Mouse (Mus musculus) A20 (cell line): ENCODE measurements around the gene Thsd4.

Source experiments
- DNase-seq: peaks from one replicate; pipeline ENCODE4 v3.0.0-alpha.2; 2011; ENCODE audit warnings: low read depth, low spot score

Thsd4 gene

DNA sequence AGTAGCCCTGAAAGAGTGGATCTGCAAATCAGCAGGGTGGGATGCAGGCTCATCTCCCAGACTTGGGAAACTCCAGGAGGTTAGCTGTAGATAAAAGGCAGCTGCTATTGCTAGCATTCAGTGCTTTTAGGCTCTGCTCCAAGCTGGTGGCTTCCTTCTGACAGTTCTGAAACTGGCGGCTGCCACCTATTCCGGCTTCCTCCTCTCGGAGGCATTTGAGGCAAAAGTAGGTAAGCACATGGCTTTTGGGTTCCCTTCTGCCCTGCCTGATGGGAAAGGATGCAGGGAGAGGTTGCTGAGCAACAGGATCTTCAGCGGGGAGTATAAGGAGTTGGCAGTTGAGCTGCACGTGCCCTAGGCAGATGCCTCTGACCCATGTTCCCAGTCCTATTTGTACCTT lies 65.2 kb downstream of the Thsd4 start:
- no peak for DNase-seq

DNA sequence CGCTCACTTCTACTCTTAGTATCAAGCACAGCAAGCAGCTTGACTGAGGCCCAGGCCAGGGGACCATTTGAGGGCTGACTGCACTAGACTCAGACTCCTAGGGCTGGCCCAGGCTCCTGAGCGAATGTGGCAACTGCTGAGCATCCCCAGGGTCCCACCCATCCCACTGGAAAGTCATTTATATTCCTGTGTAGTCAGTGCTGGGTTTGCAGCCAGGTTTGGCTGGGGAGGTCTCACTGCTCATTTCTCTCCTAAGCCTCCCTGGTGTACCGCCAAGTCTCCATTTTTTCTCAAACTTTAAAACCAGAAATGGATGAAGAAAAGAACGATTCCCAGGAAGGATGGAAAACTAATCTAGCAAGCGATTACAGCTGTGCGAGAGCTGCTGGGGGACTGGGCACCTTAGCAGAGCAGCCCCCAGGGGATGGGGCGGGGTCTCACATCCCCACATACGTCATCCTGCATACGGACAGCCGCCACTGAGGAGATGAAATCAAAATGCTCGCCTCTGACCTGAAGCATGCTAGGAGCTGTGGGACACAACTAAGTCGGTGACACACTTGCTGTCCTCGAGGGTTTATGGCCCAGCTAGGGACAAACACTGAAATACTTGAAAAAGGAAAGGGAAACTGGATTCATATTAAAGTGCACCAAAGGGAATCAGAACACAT lies 67.3 kb downstream of the Thsd4 start:
- DNase-seq = no peak

DNA sequence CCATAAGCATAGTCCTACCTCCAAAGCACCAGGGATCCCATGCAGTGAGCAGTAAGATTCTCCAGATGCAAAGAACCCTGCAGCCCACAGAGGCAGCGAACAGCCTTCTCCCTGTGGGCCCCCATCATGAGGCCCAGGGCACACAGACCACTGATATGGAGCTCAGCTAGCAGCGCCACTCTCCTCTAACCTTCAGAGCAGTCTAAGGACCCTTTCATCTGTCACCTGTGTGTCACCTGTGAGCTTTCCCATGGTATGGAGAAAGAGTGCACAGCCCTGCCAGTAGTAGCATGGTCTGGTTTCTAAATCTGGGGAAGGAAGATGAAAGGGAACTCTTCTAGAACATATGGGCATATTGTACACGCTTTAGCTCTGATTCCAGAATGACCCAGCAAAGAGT lies 72.3 kb downstream of the Thsd4 start:
- no peak for DNase-seq

DNA sequence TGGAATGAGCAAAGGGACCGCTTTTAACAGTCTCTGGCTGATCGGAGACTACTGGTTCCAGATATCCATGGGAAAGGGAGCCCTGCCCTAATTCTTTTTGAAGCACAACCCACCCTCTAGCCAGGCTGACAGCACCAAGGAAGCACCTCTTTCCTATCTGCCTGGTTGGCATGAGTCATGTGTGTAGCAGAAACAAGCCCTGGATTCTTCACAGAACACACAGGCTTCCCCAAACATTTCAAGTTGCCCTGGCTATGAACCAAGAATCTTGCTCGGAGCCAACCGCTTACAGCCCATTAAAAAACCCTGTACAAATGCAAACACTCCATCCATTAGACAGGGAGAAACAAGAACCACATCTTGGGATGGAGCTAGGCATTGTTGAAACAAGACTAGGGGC lies 76.0 kb downstream of the Thsd4 start:
- DNase-seq = no peak

DNA sequence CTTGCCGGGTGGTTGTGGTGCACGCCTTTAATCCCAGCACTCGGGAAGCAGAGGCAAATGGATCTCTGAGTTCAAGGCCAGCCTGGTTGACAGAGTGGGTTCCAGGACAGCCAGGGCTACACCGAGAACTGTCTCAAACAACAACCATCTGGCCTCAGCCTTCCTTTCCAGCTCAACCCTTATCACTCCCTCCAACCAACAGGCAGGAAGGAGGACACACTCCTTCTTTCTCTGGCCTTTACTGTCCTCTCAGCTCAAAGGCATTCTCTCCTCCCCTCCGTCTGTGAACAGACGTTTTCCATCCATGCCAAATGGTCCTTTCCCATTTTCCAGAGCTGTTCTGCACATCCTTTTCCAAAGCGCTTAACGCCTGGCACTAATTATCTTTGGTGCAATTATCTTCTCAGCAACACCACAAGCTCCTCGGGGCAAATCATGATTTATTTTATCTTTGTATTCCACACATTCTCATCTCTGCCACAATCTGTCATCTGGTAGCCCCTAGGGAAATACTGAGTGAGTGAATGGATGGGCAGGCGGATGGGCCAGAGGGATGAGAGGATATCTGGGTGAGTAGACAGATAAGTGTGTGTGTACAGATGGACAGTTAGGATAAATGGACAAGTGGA lies 80.5 kb downstream of the Thsd4 start:
- no peak for DNase-seq

DNA sequence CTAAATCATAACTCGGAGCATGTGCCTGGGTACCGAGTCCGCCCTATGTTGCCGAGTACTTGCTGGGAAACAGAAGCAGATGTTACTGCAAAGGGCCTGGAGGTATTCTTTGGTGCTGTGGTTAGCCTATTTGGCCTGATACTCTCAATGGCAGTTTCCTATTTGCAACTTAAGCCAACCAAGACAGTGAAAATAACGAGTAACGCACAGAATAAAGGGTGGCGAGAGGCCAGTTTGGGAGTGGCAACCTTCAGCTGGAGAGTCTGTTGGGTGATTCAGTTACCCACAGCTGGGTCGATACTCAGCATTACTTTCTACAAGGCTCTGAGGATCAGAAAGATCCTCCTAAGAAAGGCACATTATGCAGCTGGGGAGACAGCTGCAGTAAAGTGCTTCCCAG lies 81.3 kb downstream of the Thsd4 start:
- no peak for DNase-seq

DNA sequence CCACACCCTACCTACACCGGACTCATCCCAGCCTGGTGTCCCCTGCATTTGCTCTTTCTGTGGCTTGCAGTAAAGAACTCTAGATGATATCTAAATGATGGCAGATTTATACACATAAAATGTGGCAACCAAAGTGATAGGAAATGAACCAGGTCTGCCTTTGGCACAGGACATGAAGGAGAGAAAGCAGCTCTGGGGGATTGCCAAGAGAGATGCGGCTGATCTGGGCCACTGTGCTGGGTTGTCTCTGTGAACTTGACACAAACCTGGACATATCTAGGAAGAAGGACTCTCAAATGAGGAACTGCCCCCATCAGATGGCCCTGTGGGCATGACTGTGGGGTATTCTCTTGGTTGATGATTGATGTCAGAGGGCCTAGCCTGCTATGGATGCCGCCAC lies 85.6 kb downstream of the Thsd4 start:
- no peak for DNase-seq

DNA sequence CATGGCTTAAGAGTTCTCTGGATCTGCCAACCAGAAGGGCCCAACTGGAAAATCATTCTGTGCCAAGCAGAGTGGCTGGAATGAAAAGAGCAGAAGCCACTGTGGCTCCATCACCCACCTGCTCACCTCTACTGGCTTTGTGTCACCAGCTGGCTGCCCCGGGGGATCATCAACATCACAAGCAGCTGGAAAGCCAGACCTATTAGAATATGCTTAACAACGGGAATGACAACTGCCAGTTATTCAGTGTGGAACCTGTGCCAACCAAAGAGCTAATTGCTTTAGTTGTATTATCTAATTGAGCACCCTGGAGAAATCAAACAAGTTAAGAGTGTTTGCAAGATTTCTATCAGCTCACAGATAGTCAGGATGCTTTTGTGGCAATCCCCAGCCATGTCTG lies 87.8 kb downstream of the Thsd4 start:
- DNase-seq = no peak

DNA sequence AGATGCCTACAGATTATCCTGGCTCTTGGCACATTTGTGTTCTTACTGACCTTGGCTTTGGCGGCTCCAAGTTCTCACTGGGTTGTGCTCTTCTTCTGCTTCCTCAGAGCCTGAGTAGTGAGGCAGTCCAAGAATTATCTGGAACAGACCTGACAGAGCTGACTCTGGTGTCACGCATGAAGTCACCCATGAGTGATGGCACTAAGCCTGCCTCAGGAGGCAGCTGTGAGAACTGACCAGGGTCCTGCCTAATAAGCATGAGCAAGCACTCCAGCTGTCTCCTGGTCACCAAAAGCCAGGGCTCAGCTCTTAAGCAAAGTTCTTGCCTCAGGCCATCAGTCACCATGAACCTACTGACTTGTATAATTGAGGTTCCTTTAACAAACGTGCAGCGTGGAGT lies 89.9 kb downstream of the Thsd4 start:
- DNase-seq = peak; percentile 8

DNA sequence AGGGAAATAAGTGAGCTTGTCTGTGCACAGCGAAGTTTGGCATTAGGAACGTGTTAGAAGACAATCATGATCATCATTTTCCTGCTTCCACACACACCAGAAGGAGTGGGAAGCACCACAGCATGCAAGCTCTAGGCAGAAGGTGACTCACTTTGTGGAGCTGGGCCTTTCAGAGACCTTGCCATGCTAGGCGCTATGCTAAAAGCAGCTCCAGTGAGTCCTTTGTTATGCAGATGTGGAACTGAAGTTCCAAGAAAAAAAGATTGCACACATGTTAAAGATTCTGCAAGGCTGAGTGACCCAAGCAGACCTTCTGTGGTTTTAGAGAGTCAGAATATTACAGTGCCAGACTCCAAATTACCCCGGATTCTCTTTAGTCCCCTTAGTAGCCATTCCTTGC lies 91.8 kb downstream of the Thsd4 start:
- no peak for DNase-seq

DNA sequence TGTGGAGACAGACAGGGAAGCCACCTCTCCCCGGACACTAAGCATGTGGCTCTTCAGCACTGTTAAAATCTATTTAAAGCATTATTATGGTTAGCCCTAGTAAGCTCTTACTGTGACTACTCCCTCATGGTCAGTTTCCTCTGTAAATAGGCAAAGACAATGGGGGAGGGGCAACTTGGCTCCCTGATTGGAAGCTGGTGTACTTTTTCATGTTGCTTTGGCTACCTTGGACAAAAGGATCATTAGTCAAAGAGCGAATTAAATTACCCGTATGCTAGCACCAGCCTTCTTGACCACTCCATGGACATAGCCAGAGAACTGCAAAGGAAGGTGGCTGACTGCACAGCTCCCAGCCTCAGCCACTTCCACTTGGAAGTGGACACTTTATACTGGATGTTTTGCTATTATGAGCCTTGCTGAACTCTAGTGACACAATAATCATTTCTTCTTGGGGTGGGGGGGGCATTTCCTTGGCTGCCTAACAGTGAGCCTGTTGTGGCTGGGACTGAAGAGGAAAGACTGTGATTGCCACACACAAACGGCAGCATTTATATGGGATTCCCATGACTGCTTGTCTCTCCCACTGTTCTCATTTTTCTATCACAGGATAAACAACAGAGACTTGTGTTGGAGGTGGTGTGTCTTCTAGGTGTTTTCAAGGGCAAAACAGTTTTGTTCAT lies 107.6 kb downstream of the Thsd4 start:
- DNase-seq = no peak

DNA sequence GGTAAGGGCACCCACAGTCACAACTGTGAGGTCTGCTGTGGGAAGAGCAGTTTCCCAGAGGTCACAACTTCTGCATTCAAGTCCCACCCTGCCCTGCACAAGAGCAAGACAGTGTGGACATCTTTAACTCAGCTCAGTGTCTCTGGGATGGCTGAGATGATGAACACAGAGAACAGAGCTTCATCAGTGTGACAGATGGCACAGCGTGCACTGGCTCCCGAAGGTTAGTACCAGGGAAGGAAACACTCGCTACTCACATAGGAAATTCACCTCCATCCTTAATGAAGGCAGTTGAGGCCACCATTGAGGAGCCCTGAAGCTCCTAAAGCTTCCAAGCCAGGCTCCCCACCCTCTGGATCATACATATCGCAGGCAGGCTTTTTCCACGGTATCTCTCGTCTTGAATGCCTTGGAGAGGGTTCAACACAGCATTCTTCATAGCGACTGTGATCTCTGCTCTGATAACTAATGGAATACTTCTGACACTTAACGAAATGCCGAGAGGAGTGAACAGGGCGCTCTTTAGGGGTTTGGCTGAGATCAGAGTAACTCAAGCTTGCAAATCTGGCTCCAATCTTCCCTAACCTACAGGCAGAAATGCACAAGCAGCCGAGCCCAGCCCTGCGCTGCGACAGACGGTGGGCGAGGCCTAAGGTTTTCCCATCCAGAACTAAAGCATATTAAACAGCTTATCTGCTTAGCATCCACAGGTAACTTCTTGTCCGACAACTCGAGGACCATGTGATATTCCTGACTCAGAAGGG lies 110.8 kb downstream of the Thsd4 start:
- DNase-seq = no peak

DNA sequence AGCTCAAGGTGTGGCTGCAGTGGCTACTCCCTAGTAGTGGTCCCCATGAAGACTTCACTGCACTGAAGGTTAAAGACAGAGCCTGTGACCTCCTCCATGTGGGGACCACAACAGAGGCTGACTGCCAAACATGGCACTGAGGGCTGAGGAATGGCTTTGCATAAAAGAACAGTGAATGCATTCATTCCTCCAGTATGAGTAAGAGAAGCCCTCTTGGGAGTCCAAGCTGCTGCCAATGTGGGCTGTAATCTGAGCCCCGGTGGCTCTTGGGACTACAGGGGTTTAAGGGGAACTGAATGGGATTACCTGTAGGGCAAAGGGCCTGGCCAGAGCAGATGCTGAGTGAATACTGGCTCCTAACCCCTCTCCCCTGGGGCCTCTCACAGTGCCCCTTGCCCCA lies 114.5 kb downstream of the Thsd4 start:
- no peak for DNase-seq

DNA sequence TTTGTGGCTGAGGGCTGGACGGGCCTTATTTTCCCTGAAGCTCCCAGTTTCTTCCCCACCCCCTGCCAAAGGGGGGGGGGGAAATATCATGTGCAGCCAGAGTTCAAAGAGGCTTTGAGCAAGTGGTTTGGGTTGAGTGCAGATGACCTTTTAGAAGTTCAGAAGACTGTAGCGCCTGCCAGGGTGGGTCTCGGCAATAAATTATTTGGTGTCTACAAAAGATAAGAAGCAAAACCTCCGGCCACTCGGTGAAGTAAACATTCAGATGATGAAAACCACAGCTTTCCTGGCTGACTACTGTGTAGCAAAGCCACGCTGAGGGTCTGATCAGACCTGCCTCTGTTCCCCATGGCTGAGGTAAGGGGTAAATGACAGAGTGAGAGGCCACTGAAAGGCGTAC lies 116.1 kb downstream of the Thsd4 start:
- DNase-seq = no peak

DNA sequence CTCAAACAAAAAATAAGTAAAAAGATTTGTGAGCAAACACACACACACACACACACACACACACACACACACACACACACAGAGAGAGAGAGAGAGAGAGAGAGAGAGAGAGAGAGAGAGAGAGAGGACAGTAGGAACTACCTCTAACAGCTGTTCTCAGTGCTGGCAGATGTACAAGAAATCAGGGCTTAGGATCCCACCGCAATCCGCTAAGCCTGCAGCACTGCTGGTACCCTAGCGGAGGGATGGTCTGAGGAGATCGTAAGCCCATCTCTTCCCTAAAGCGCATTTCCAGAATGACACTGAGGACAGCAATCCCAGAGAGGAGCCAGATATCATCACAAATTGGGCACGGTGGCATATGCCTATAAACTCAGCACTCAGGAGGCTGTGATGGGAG lies 119.2 kb downstream of the Thsd4 start:
- no peak for DNase-seq

DNA sequence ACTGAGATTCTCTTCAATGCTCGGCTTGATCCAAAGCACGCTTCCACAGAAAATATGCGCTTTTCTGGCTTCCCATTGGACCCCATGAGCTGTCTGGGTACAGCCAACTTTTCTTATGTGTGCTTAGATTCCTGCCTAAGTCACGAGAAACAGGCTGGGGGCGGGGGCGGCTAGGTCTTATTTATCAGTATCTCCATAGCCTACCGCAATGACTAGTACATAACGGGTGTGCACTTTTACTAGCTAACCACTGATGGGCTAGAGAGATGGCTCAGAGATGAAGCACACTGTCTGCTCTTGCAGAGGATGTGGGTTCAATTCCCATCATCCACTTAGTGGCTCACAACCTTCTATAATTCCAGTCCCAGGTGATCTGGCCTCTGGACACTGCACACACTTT lies 121.8 kb downstream of the Thsd4 start:
- DNase-seq = no peak

DNA sequence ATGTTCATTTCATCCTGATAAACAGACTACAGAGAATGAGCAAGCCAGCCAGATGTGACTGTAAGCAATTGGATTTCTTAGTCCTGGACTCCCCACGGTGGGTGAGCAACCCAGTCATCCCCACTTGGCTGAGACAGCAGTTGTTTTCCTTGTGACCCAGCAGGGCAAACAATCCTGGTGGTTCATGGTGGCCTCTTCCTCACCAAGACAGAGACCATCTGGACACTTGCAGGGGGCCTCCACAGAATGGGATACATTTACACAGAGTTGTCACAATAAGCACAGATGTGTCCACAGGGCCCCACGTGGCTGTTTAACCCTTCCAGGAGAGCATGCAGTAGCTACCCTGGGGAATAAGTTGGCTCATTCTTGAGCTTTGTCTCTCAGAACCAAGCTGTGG lies 123.8 kb downstream of the Thsd4 start:
- DNase-seq = no peak

DNA sequence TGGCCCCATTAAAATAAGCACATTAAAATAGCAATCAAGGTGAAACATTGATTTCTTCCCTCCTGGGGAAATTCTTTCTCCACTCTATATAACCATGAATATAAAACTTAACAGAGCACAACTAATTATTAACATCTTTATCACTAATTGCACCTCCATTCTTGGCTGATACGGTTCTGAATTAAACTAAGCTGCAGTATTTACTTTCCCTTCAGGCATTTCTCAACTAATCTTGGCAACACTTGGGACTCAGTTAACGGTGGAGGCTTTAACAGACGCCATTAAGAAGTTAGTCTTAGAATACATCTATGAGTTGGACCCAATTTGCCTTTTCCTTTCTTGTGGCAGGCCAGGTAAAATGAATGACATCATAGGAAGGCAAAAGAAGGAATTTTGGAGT lies 125.8 kb downstream of the Thsd4 start:
- no peak for DNase-seq

DNA sequence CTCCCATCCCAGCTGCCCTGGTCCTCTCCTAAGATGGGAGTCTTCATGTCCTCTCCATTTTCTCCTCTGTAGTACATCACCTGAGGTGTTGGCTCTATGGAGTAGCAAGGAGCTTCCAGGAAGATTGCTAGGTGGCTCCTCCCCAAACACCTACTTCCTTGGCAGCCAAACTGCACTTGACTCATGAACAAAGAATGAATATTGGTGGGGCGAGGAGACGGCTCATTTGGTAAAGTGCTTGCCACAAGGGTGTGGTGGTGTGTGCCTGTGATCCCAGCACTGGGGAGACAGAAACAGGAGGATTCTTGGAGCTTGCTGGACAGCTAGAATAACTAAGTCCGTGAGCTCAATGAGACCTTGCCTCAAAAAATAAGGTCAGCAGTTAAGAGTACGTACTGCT lies 128.9 kb downstream of the Thsd4 start:
- no peak for DNase-seq

DNA sequence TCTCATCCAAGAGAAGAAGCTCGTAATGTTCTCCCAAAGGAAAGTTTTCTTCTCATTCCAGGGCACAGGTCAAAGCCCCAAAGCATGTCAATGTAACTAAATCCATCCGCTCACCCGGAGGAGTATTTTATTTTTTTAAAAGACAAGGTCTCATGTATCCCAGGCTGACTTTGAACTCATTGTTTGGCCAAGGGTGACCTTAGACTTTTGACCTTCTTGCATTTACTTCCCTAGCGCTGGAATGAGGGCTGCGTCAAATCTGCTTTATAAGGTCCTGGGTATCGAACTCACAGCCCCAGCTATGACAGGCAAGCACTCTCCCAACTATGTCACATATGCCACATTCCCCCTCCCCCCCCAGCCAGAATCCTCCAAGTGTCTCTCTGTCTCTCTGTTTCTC lies 137.1 kb downstream of the Thsd4 start:
- no peak for DNase-seq

DNA sequence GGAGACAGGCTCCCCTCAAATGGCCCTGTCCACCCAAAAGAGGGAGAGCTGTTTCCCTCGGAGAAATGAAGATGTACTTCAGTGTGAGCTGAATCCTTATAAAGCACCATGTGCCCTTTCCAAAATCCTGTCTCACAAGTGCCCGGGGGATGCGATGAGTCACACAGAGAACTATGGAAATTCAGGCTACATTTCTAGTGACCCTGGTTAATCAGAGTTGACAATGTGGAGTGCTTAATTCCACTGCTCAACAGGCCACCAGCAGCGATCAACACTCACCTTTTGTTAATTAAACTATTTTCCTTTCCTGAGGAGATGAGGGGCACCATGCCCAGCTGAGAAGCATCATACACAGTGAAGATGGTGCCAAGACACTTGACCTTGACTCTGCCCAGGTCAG lies 138.9 kb downstream of the Thsd4 start:
- no peak for DNase-seq

DNA sequence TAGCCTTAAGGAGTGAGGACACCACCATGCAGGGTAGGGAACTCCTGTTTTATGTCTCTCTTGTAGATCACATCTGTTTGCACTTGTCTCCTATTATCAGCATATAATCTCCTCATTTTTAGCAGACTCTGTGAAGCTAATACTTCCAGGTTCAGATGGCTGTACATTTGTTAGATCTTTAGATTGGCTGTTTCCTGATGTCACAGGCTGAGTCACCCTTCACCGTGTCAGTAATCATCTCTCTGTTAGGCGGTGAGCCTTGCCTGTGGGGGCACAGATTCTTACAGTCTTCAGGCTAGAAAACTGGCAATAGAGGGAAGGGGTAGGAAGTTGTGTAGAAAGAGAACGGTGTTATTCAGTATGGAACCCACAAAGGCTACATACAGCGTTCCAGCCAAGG lies 139.3 kb downstream of the Thsd4 start:
- DNase-seq = no peak

DNA sequence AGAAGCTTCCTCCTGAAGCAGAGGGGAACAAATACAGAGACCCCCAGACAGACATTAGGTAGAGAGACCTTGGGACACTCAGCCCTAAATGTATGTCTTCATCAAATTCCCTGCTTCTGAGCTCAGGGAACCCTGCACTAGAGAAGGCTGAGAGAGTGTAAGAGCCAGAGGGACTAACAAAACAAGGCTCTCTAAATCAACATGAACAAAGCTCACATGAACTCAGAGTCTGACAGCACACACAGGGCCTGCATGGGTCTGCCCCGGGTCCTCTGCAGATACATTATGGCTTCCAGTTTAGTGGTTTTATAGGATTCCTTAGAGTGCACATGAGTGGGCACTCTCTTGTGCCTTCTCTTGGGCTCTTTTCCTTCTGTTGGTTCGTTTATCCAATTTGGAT lies 140.8 kb downstream of the Thsd4 start:
- no peak for DNase-seq
